Mouse (Mus musculus): ENCODE results near the gene G6pdx.

DNA sequence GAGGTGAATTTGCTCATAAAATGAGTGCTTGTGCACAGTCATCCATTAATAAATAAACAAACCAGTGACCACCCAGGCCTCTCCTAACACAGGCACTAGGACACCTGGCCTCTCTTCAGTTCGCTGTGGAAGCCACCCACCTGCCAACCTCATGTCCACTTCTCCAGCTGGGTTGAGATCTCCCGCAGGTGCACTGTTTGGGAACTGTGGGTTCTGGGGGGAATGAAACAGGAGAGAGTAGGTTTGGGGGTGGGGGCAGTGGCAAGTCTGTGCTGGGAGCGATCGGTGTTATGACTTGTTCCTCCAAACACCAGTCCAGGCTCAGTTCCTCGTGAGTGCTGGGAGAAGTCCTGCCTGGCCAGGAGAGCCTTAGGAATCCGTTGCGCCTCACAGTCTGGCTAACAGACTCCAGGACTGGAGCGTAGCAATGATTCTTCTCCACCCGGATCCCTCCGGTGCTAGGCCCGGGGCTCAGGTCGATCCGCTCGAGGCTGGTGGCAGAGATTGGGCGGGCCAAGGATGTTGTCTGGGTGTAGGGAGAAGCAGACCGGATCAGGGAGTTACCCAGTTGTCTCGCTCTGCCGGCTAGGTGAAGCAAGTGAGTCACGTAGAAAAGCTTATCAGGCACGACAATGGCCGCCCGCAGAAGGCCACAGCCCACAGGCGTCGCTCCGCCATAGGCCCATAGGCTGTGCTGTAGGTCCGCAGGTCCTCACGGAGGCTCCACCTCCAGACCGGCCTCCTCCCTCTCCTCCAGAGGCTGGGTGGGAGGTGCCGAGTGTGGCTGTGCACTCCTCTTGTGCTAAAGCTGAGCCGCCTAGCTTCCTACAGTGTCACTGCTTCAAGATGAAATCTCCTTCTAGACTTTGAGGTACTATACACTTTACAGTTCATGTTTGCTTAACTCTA lies 36.2 kb downstream of the G6pdx start, which contains the start of the genes Fam3a and Ikbkg:
- TF ChIP-seq GATA1 (IDR thresholded peaks at IDR 0.05; ENCODE audit: borderline replicate concordance, low read length) (no peak), FLI1 (IDR thresholded peaks at IDR 0.05; ENCODE audit: low read length) (no peak)
